Mouse (Mus musculus): ENCODE measurements at regions not wholly inside any gene's neighbourhood (a gene's known extent, or its start where the extent isn't known, plus 50 kb on each side); places are given as distances from the start of the nearest gene placed in this dataset.

GRCm38 (mm10) chr3:130877981-130878380, 147.8 kb upstream of the Rpl34 start:
- H3K4me3 ChIP-seq (ENCODE audit: low read length), result no peak overlapping the region
- H3K9ac ChIP-seq (ENCODE audit: low read depth, low read length), result no peak overlapping the region
- ATAC-seq (ENCODE audit: low FRiP score, low TSS enrichment), result no peak
- H3K9me3 ChIP-seq (ENCODE audit: control insufficient read depth, low read length), result no peaks in the 10 kb centered on the region
- no peak overlapping the region for H3K4me2 ChIP-seq (replicated peaks; ENCODE audit: low read depth, low read length)
- no peaks in the 10 kb centered on the region for H3K36me3 ChIP-seq (ENCODE audit: control insufficient read depth, insufficient read depth, low read length)
- no peak overlapping the region for H3K27ac ChIP-seq (ENCODE audit: low read depth, low read length)
- H3K4me1 ChIP-seq (ENCODE audit: control insufficient read depth, insufficient read depth, low read length), result no peaks in the 10 kb centered on the region; the same call in 1 of the 2 replicates
- 91% methylated on average over 5 of the region's 5 CpGs for WGBS
- H3K27me3 ChIP-seq (ENCODE audit: control insufficient read depth, insufficient read depth, low read length), result no peaks in the 10 kb centered on the region

GRCm38 (mm10) chr3:130873745-130874144, 143.5 kb upstream of the Rpl34 start:
- 47% methylated on average over 11 of the region's 11 CpGs for WGBS

GRCm38 (mm10) chr3:130866952-130867632, 136.9 kb upstream of the Rpl34 start:
- Histone ChIP-seq H3K9me3 (ENCODE audit: control insufficient read depth, low read length) (no peaks in the 10 kb centered on the region), H3K27ac (ENCODE audit: low read depth, low read length) (no peak overlapping the region), H3K4me1 (ENCODE audit: control insufficient read depth, insufficient read depth, low read length) (0 out of 2 replicates have a peak, but pooled peaks cover 9% of the 10 kb centered on the region), H3K27me3 (ENCODE audit: control insufficient read depth, insufficient read depth, low read length) (no peaks in the 10 kb centered on the region), H3K36me3 (ENCODE audit: control insufficient read depth, insufficient read depth, low read length) (no peaks in the 10 kb centered on the region), H3K9ac (ENCODE audit: low read depth, low read length) (no peak overlapping the region), H3K4me2 (replicated peaks; ENCODE audit: low read depth, low read length) (peak overlapping the region; percentile 23), H3K4me3 (ENCODE audit: low read length) (no peak overlapping the region)
- peak; percentile 94 for ATAC-seq (ENCODE audit: low FRiP score, low TSS enrichment)
- WGBS, result 17% methylated on average over 19 of the region's 19 CpGs

More at GRCm38 (mm10) chr3:130873745-130874144, 143.5 kb upstream of the Rpl34 start:
- H3K9me3 ChIP-seq (ENCODE audit: control insufficient read depth, low read length), result no peaks in the 10 kb centered on the region
- H3K36me3 ChIP-seq (ENCODE audit: control insufficient read depth, insufficient read depth, low read length), result no peaks in the 10 kb centered on the region
- no peak overlapping the region for H3K4me3 ChIP-seq (ENCODE audit: low read length)
- H3K27ac ChIP-seq (ENCODE audit: low read depth, low read length), result no peak overlapping the region
- no peak overlapping the region for H3K9ac ChIP-seq (ENCODE audit: low read depth, low read length)
- ATAC-seq (ENCODE audit: low FRiP score, low TSS enrichment), result no peak
- no peaks in the 10 kb centered on the region for H3K27me3 ChIP-seq (ENCODE audit: control insufficient read depth, insufficient read depth, low read length)
- H3K4me1 ChIP-seq (ENCODE audit: control insufficient read depth, insufficient read depth, low read length), result no peaks in the 10 kb centered on the region; the same call in 1 of the 2 replicates
- H3K4me2 ChIP-seq (replicated peaks; ENCODE audit: low read depth, low read length), result no peak overlapping the region

- Histone ChIP-seq H3K27me3 (ENCODE audit: control insufficient read depth, insufficient read depth, low read length) (no peaks in the 10 kb centered on the region), H3K9ac (ENCODE audit: low read depth, low read length) (no peak overlapping the region), H3K4me1 (ENCODE audit: control insufficient read depth, insufficient read depth, low read length) (0 out of 2 replicates have a peak, but pooled peaks cover 9% of the 10 kb centered on the region), H3K27ac (ENCODE audit: low read depth, low read length) (no peak overlapping the region), H3K9me3 (ENCODE audit: control insufficient read depth, low read length) (no peaks in the 10 kb centered on the region), H3K4me3 (ENCODE audit: low read length) (no peak overlapping the region), H3K4me2 (replicated peaks; ENCODE audit: low read depth, low read length) (no peak overlapping the region), H3K36me3 (ENCODE audit: control insufficient read depth, insufficient read depth, low read length) (no peaks in the 10 kb centered on the region)
- WGBS, result 97% methylated on average over 1 of the region's 1 CpGs
- no peak for ATAC-seq (ENCODE audit: low FRiP score, low TSS enrichment)
Observed at GRCm38 (mm10) chr3:130864783-130865182, 134.6 kb upstream of the Rpl34 start.

- Histone ChIP-seq H3K4me3 (ENCODE audit: low read length) (no peak overlapping the region), H3K9me3 (ENCODE audit: control insufficient read depth, low read length) (no peaks in the 10 kb centered on the region), H3K27ac (ENCODE audit: low read depth, low read length) (no peak overlapping the region), H3K36me3 (ENCODE audit: control insufficient read depth, insufficient read depth, low read length) (no peaks in the 10 kb centered on the region), H3K4me2 (replicated peaks; ENCODE audit: low read depth, low read length) (no peak overlapping the region), H3K9ac (ENCODE audit: low read depth, low read length) (no peak overlapping the region), H3K27me3 (ENCODE audit: control insufficient read depth, insufficient read depth, low read length) (no peaks in the 10 kb centered on the region), H3K4me1 (ENCODE audit: control insufficient read depth, insufficient read depth, low read length) (0 out of 2 replicates have a peak, but pooled peaks cover 12% of the 10 kb centered on the region)
- WGBS, result 92% methylated on average over 5 of the region's 5 CpGs
- no peak for ATAC-seq (ENCODE audit: low FRiP score, low TSS enrichment)
Observed at GRCm38 (mm10) chr3:130863376-130863775, 133.2 kb upstream of the Rpl34 start.

- Histone ChIP-seq H3K4me1 (ENCODE audit: control insufficient read depth, insufficient read depth, low read length) (0 out of 2 replicates have a peak, but pooled peaks cover 3% of the 10 kb centered on the region), H3K27me3 (ENCODE audit: control insufficient read depth, insufficient read depth, low read length) (no peaks in the 10 kb centered on the region), H3K4me2 (replicated peaks; ENCODE audit: low read depth, low read length) (no peak overlapping the region), H3K27ac (ENCODE audit: low read depth, low read length) (no peak overlapping the region), H3K4me3 (ENCODE audit: low read length) (no peak overlapping the region), H3K9ac (ENCODE audit: low read depth, low read length) (no peak overlapping the region), H3K9me3 (ENCODE audit: control insufficient read depth, low read length) (no peaks in the 10 kb centered on the region), H3K36me3 (ENCODE audit: control insufficient read depth, insufficient read depth, low read length) (no peaks in the 10 kb centered on the region)
- WGBS, result 77% methylated on average over 5 of the region's 5 CpGs
- no peak for ATAC-seq (ENCODE audit: low FRiP score, low TSS enrichment)
Observed at GRCm38 (mm10) chr3:130860315-130860714, 130.1 kb upstream of the Rpl34 start.

GRCm38 (mm10) chr3:130853866-130854265, 123.7 kb upstream of the Rpl34 start:
- H3K9me3 ChIP-seq (ENCODE audit: control insufficient read depth, low read length), result no peaks in the 10 kb centered on the region
- ATAC-seq (ENCODE audit: low FRiP score, low TSS enrichment), result no peak
- no peak overlapping the region for H3K4me2 ChIP-seq (replicated peaks; ENCODE audit: low read depth, low read length)
- H3K27me3 ChIP-seq (ENCODE audit: control insufficient read depth, insufficient read depth, low read length), result no peaks in the 10 kb centered on the region
- no peak overlapping the region for H3K4me3 ChIP-seq (ENCODE audit: low read length)
- no peak overlapping the region for H3K27ac ChIP-seq (ENCODE audit: low read depth, low read length)
- H3K4me1 ChIP-seq (ENCODE audit: control insufficient read depth, insufficient read depth, low read length), result no peaks in the 10 kb centered on the region
- no peaks in the 10 kb centered on the region for H3K36me3 ChIP-seq (ENCODE audit: control insufficient read depth, insufficient read depth, low read length)
- 53% methylated on average over 9 of the region's 9 CpGs for WGBS
- no peak overlapping the region for H3K9ac ChIP-seq (ENCODE audit: low read depth, low read length)

GRCm38 (mm10) chr3:130850766-130851308, 120.6 kb upstream of the Rpl34 start:
- ATAC-seq (ENCODE audit: low FRiP score, low TSS enrichment), result no peak
- Histone ChIP-seq H3K9ac (ENCODE audit: low read depth, low read length) (no peak overlapping the region), H3K27me3 (ENCODE audit: control insufficient read depth, insufficient read depth, low read length) (no peaks in the 10 kb centered on the region), H3K9me3 (ENCODE audit: control insufficient read depth, low read length) (no peaks in the 10 kb centered on the region), H3K27ac (ENCODE audit: low read depth, low read length) (no peak overlapping the region), H3K4me3 (ENCODE audit: low read length) (no peak overlapping the region), H3K4me2 (replicated peaks; ENCODE audit: low read depth, low read length) (no peak overlapping the region), H3K36me3 (ENCODE audit: control insufficient read depth, insufficient read depth, low read length) (no peaks in the 10 kb centered on the region), H3K4me1 (ENCODE audit: control insufficient read depth, insufficient read depth, low read length) (no peaks in the 10 kb centered on the region)
- WGBS, result 60% methylated on average over 5 of the region's 5 CpGs

- Histone ChIP-seq H3K4me3 (ENCODE audit: low read length) (no peak overlapping the region), H3K36me3 (ENCODE audit: control insufficient read depth, insufficient read depth, low read length) (no peaks in the 10 kb centered on the region), H3K27ac (ENCODE audit: low read depth, low read length) (no peak overlapping the region), H3K9me3 (ENCODE audit: control insufficient read depth, low read length) (no peaks in the 10 kb centered on the region), H3K4me1 (ENCODE audit: control insufficient read depth, insufficient read depth, low read length) (no peaks in the 10 kb centered on the region; the same call in 1 of the 2 replicates), H3K9ac (ENCODE audit: low read depth, low read length) (no peak overlapping the region), H3K4me2 (replicated peaks; ENCODE audit: low read depth, low read length) (no peak overlapping the region), H3K27me3 (ENCODE audit: control insufficient read depth, insufficient read depth, low read length) (no peaks in the 10 kb centered on the region)
- 73% methylated on average over 1 of the region's 1 CpGs for WGBS
- no peak for ATAC-seq (ENCODE audit: low FRiP score, low TSS enrichment)
Observed at GRCm38 (mm10) chr3:130841755-130842154, 111.6 kb upstream of the Rpl34 start.

All from kidney, embryonic 14.5 days (tissue).